Mouse (Mus musculus) liver, embryonic 16.5 days (tissue): Measurements from ENCODE around the gene Zranb2. TPM values are rescaled to one million over a fixed set of nuclear protein-coding genes. Genes with fewer than 3 reads are reported as not detected.

Experiments
- ATAC-seq: fragments of 200-750 bp; cut with Nextera tagmentation; 2 replicates; pipeline ENCODE4 v1.8.0; 2017; ENCODE audit warnings: low read depth, mild to moderate bottlenecking, moderate number of reproducible peaks, moderate library complexity
- H3K27ac ChIP-seq: fragments of 300-500 bp; sonication (generic); 2 replicates; pipeline ENCODE4 v1.5.1; 2014; ENCODE audit warnings: mild to moderate bottlenecking, low read length
- H3K27me3 ChIP-seq: fragments of 300-500 bp; sonication (generic); 2 replicates; pipeline ENCODE4 v1.6.1; 2014; ENCODE audit warnings: low read depth, low read length, mixed read lengths; ENCODE audit not compliant: control insufficient read depth, insufficient read depth
- H3K36me3 ChIP-seq: fragments of 300-500 bp; sonication (generic); 2 replicates; pipeline ENCODE4 v1.6.1; 2014; ENCODE audit warnings: mild to moderate bottlenecking; ENCODE audit not compliant: control insufficient read depth, insufficient read depth
- H3K4me1 ChIP-seq: fragments of 300-500 bp; sonication (generic); 2 replicates; pipeline ENCODE4 v1.6.1; 2014; ENCODE audit warnings: low read depth, low read length, mixed read lengths; ENCODE audit not compliant: control insufficient read depth
- H3K4me2 ChIP-seq: fragments of 300-500 bp; sonication (generic); 2 replicates; pipeline ENCODE4 v1.6.1; 2014; ENCODE audit warnings: low read depth, low read length, mixed read lengths
- H3K4me3 ChIP-seq: fragments of 300-500 bp; sonication (generic); 2 replicates; pipeline ENCODE4 v1.5.1; 2014; ENCODE audit warnings: low read depth, mild to moderate bottlenecking, low read length
- H3K9ac ChIP-seq: fragments of 300-500 bp; sonication (generic); 2 replicates; pipeline ENCODE4 v1.6.1; 2014; ENCODE audit warnings: low read depth, low read length
- H3K9me3 ChIP-seq: fragments of 300-500 bp; sonication (generic); replicated peaks from 2 replicates; pipeline ENCODE4 v1.6.1; 2016; ENCODE audit warnings: low read length; ENCODE audit not compliant: control insufficient read depth
- WGBS: fragments of 180-500 bp; shearing (Covaris S2); extraction: QIAGEN DNeasy Blood & Tissue Kit; methylation state at CpG from one replicate; pipeline ENCODE4 v1.1.7; 2014; ENCODE audit not compliant: insufficient replicate concordance; 5-methylcytosine and 5-hydroxymethylcytosine counted together
- polyA plus RNA-seq: library from polyadenylated mRNA; unstranded; fragments of >200 nt; fragmentation: Nextera tagmentation; extraction: Ambion mirVana; gene quantifications from 2 replicates; pipeline ENCODE4 v1.2.1, GENCODE M21; 2015

Zranb2 gene
- polyA plus RNA-seq, result 36.6 and 39.7 TPM in 2 replicates

DNA sequence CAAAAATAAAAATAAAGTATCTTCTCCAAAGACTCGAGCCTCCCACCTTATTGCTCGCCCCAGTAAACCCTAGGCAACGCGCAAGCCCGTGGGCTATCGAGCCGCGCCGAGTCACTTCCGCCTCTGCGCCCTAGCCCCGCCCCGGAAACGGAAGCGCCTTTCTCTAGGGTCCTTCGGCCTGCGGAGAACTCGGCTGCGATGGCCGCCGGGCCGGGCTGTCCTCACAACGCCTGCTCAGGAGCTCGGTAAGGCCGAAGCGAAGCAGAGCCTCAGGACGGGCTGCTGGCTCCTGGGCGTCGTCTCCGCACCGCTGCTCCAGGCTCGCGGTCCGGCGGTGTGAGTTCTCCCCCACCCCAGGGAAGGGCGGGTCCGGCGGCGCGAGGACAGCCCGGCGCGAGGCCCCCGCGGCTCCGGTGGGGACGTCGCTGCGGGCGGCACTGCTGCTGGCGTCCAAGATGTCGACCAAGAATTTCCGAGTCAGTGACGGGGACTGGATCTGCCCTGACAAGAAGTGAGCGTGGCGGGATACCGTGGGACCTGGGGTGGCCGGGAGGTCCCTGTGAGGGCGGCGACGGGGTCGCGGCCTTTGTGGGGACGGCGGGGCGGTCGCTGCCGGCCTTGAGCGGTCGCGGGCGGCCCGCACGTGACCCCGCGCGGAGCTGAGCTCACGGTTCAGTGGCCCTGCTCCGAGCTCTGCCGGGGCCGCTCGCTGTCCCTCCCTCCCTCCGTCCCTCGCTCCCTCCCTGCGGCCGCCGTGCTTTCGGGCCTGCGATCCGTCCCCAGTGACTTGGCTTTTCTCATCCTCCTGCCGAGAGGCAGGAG lies at the start of gene Zranb2:
Zranb2 (plus strand) TSS at position 197 of the 822 bp plus-strand sequence.
- Histone ChIP-seq H3K27ac (peak within 1 kb of the TSS; percentile 89), H3K4me1 (peaks cover 9% of the 10 kb centered on the region), H3K9ac (peak within 1 kb of the TSS; percentile 89), H3K4me2 (peak within 1 kb of the TSS; percentile 72), H3K4me3 (peak within 1 kb of the TSS; percentile 92), H3K9me3 (no peaks in the 10 kb centered on the region; the same call in 1 of the 2 replicates), H3K36me3 (no peaks in the 10 kb centered on the region; the same call in 1 of the 2 replicates), H3K27me3 (peaks cover 20% of the 10 kb centered on the region)
- ATAC-seq, result peak; percentile 88
- under 1% methylated on average over 84 of the region's 91 CpGs for WGBS

DNA sequence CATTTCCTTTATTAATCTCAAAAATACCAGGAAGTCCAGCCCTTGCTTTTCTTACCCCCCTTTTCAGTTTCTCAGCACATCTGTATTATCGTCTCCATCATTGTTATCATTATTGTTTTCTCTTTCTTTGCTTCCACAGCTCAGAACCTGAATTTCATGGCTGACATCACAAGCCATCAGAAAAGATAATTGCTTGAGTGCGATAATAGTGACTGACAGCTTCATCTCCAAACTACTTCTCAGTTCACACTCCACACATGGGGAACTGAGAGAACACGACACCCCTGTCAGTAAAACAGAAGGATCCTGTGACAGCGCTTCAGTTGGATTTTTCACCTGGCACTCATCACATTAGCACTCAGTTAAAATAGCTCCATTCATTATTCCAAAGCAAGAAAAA lies 41.9 kb upstream of the Zranb2 start:
- Histone ChIP-seq H3K27me3 (no peaks in the 10 kb centered on the region), H3K9me3 (no peaks in the 10 kb centered on the region), H3K4me3 (no peak overlapping the region), H3K9ac (no peak overlapping the region), H3K4me1 (no peaks in the 10 kb centered on the region), H3K36me3 (no peaks in the 10 kb centered on the region), H3K27ac (no peak overlapping the region), H3K4me2 (no peak overlapping the region)
- ATAC-seq, result no peak
- 67% methylated on average over 4 of the region's 4 CpGs for WGBS

DNA sequence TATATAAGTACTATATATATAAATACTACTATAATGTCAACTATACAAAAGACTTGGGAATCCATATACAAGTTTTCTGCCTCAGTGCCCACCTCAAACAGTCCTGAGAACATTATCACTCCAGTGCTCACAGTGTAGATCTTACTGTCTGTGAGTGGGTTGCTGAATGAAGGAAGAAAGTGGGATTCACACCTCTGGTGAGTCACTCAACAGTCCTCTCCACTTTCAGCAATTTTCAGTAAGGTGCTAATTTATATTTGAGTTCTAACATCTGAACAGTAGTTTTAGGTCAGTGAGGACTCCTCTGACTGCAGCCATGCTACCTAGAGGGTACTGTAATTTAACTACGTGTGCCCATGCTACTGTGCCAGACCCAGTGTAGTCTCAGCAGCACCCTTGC lies 31.7 kb upstream of the Zranb2 start:
- H3K4me3 ChIP-seq, result no peak overlapping the region
- WGBS, result 50% methylated on average over 1 of the region's 1 CpGs
- no peaks in the 10 kb centered on the region for H3K4me1 ChIP-seq

DNA sequence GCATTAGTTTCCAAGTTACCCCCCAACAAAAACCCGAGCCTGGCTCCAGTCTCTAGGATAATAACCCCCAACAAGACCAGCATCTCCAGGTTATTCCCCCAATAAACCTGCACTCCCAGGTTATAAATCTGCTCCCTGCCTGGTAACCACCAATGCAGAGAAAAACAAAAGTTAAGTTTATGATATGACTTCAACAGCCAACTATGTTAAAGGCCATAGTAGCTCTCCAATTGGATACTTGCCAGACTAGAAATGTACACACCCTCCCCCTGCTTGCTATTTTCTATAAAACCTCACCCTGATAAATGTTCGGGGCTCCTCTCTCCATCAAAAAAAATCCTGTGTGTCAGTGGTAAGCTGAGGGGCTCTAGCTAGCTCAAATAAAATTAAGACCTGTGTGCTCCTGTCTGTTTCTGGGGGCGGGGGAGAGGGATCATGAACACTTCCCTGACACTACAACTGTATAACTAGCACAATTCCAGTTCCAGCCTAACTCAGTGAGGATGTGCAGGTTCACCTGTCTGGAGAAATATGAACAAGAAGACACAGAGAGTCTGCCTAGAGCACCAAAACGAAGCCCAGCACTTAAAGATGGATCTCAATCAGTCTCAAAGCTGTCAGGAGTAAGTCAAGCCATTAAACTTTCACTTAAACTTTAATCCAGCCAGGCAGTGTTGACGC lies 19.7 kb upstream of the Zranb2 start:
- no peaks in the 10 kb centered on the region for H3K27me3 ChIP-seq
- H3K27ac ChIP-seq, result no peak overlapping the region
- H3K9ac ChIP-seq, result no peak overlapping the region
- WGBS, result 54% methylated on average over 5 of the region's 5 CpGs
- no peaks in the 10 kb centered on the region; the same call in 1 of the 2 replicates for H3K4me1 ChIP-seq
- no peaks in the 10 kb centered on the region for H3K9me3 ChIP-seq
- ATAC-seq, result no peak
- no peaks in the 10 kb centered on the region for H3K36me3 ChIP-seq
- H3K4me3 ChIP-seq, result no peak overlapping the region
- no peak overlapping the region for H3K4me2 ChIP-seq

More for the DNA sequence above, 31.7 kb upstream of the Zranb2 start:
- no peaks in the 10 kb centered on the region for H3K9me3 ChIP-seq
- no peak overlapping the region for H3K4me2 ChIP-seq
- H3K27ac ChIP-seq, result no peak overlapping the region
- H3K9ac ChIP-seq, result no peak overlapping the region
- no peaks in the 10 kb centered on the region for H3K36me3 ChIP-seq
- no peaks in the 10 kb centered on the region for H3K27me3 ChIP-seq
- no peak for ATAC-seq

DNA sequence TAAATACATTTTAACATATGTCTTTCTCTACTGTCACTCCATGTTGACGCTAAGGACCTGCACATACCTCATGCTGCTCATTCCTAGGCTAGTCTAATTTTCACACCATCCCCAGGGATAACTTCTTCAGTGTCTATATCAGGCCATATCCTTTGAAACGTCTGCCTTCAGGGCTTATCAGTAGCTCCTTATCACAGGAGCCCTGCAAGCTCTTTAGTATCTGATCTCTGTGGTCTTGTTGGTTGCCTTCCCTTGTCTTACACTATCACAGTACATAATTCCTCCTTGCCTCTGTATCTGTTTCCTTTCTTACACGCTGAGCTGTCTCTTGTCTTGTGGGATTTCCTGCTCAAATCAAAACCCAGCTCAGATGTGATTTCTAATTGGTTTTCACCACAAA lies 17.5 kb upstream of the Zranb2 start:
- Histone ChIP-seq H3K9me3 (no peaks in the 10 kb centered on the region), H3K36me3 (no peaks in the 10 kb centered on the region), H3K4me2 (no peak overlapping the region), H3K4me3 (no peak overlapping the region), H3K9ac (no peak overlapping the region), H3K27me3 (no peaks in the 10 kb centered on the region; the same call in 1 of the 2 replicates), H3K27ac (no peak overlapping the region), H3K4me1 (no peaks in the 10 kb centered on the region; the same call in 1 of the 2 replicates)
- ATAC-seq, result no peak
- 17% methylated on average over 3 of the region's 3 CpGs for WGBS

DNA sequence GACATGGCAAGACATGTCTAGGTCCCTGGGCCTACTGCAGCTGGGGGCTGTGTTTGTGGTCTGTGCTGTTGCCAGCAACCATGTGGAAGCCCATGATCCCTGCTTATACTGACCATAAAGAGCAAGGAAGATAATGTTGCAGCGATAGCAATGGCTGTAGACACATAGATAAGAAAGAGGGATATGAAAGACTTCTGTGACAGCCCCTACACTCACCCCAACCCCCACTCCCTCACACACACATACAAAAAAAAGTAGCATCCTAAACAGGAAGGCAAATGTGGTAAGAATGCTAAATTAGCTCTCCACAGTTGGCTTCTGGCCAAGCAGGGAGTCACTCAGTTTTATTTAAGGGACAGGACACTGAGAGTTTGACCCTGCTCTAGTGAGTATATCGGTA lies 16.0 kb upstream of the Zranb2 start:
- H3K4me2 ChIP-seq, result no peak overlapping the region
- no peaks in the 10 kb centered on the region; the same call in 1 of the 2 replicates for H3K27me3 ChIP-seq
- no peak overlapping the region for H3K4me3 ChIP-seq
- no peaks in the 10 kb centered on the region for H3K9me3 ChIP-seq
- no peaks in the 10 kb centered on the region for H3K36me3 ChIP-seq
- no peak overlapping the region for H3K27ac ChIP-seq
- 24% methylated on average over 2 of the region's 2 CpGs for WGBS
- no peak overlapping the region for H3K9ac ChIP-seq
- H3K4me1 ChIP-seq, result no peaks in the 10 kb centered on the region; the same call in 1 of the 2 replicates
- ATAC-seq, result peak; percentile 35; the same call in 1 of the 2 replicates

GRCm38 (mm10) chr3:157520433-157520832 lies 13.5 kb upstream of the Zranb2 start:
- H3K36me3 ChIP-seq, result no peaks in the 10 kb centered on the region
- H3K9ac ChIP-seq, result no peak overlapping the region
- no peak overlapping the region for H3K4me3 ChIP-seq
- no peaks in the 10 kb centered on the region; the same call in 1 of the 2 replicates for H3K4me1 ChIP-seq
- 6% methylated on average over 1 of the region's 1 CpGs for WGBS
- no peak overlapping the region for H3K27ac ChIP-seq
- no peaks in the 10 kb centered on the region; the same call in 1 of the 2 replicates for H3K27me3 ChIP-seq
- ATAC-seq, result no peak
- no peak overlapping the region for H3K4me2 ChIP-seq
- no peaks in the 10 kb centered on the region for H3K9me3 ChIP-seq

DNA sequence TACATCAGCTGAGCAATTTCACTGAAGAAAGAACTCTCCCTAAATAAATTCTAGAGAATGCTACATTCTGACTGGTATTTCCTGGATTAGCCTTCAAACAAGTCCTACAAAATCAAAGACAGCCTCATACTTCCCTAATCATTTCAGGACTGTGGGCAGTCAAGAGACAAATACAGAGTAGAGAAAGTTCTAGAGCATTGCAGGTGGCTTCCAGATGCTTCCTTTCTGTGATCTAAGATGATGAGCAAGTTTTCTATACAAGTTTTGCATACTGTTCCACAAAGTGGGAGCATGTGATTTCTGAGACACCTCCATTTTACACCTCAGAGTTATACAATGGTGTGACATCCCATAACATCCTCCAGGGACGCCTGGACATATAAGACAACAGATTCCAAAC lies 10.1 kb upstream of the Zranb2 start:
- 6% methylated on average over 1 of the region's 1 CpGs for WGBS
- no peak for ATAC-seq
- no peak overlapping the region for H3K4me2 ChIP-seq
- no peaks in the 10 kb centered on the region for H3K9me3 ChIP-seq
- H3K9ac ChIP-seq, result no peak overlapping the region
- no peaks in the 10 kb centered on the region for H3K36me3 ChIP-seq
- no peak overlapping the region for H3K4me3 ChIP-seq
- no peak overlapping the region for H3K27ac ChIP-seq
- no peaks in the 10 kb centered on the region for H3K4me1 ChIP-seq
- peaks cover 6% of the 10 kb centered on the region for H3K27me3 ChIP-seq

DNA sequence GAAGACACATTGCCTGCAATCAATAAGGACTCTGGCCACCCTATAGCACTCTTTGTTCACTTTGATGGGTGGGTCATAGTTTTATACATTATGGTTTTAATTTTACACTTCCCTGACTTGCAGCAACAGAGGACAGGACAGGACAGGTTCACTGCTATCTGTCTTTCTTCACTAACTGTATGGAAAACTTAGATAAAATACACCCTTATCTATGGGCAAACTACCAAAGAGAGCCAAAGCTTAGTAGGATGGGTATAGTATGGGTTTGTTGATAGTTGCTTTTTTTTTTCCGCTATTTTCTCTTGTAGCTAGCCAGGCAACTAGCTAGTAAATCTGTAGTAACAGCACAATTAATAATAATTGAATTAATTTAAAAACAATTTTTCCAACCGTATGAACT lies 2.4 kb upstream of the Zranb2 start:
- H3K27me3 ChIP-seq, result peaks cover 27% of the 10 kb centered on the region

More for the DNA sequence above, 2.4 kb upstream of the Zranb2 start:
- peaks cover 9% of the 10 kb centered on the region for H3K4me1 ChIP-seq
- H3K4me2 ChIP-seq, result no peak overlapping the region
- H3K9ac ChIP-seq, result no peak overlapping the region
- H3K27ac ChIP-seq, result no peak overlapping the region
- no peak overlapping the region for H3K4me3 ChIP-seq
- 66% methylated on average over 2 of the region's 2 CpGs for WGBS
- no peaks in the 10 kb centered on the region for H3K36me3 ChIP-seq
- ATAC-seq, result no peak
- no peaks in the 10 kb centered on the region; the same call in 1 of the 2 replicates for H3K9me3 ChIP-seq
